Comparison of ENCODE assay signal across 8 mouse cellular contexts in the genomic region with DNA sequence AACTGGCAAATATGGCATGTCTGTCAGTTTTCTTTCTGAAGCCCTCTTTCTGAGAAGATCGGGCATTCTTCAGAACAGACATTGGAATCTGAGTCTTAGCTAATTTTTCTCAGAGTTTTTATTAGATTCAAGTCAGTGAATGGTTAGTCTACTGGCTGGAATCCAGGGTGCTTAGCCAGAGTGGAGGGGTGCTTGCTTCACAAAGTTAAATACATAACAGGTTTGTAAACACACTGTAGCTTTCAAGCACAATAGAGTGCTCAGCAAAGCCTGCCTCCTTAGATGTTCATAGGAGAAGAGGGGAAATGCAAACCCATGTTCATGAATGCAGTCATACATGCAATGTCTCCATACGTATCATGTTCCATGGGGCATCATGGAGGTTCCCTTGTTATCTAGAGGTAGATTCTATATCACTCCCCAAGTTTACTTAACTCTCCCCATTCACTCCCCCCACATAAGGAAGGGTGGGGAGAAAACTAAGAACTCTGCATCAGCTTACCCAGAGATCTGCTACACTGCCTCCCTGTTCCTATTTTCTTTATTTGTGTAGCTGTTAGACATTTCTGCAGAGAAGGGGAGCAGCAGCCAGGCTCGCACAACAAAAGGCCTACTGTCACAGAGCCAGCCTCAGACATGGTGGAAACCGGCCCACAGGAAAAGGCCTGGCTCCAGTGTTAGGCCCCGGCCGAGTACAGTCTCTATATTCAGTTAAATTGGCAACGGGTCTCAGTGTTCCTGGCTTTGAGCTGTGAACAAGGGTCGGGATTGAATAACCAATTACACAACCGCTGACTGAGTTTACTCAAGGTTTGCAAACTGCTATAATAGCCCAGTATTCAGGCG.
DNase-seq lines count a peak whose midpoint lies in the region; ATAC-seq lines count a peak whose summit lies in the region.

No protein-coding gene starts in this region.

- no peak overlapping the region for H3K9ac ChIP-seq in heart, embryonic 13.5 days
- no peak overlapping the region for H3K9ac ChIP-seq in liver, embryonic 13.5 days
- no peak overlapping the region for H3K9ac ChIP-seq in neural tube, embryonic 15.5 days (replicated peaks)

- peak; percentile 61 for DNase-seq in adrenal gland, postnatal 10 days
- no peak for DNase-seq in adrenal gland, postnatal 4 days (ENCODE audit: low spot score in 2 of 2)
- no peak for DNase-seq in forebrain, embryonic 10.5 days (ENCODE audit: extremely low spot score, low spot score)
- peak; percentile 38 to 67 for DNase-seq in kidney, postnatal 25 days
- DNase-seq in liver, embryonic 13.5 days = no peak
- no peak for DNase-seq in thymus, postnatal 36 days

- H3K36me3 ChIP-seq in forebrain, embryonic 10.5 days (replicated peaks) = no peaks in the 10 kb centered on the region
- H3K36me3 ChIP-seq in heart, embryonic 13.5 days = no peaks in the 10 kb centered on the region
- no peaks in the 10 kb centered on the region for H3K36me3 ChIP-seq in liver, embryonic 13.5 days
- H3K36me3 ChIP-seq in neural tube, embryonic 15.5 days = no peaks in the 10 kb centered on the region

- H3K4me2 ChIP-seq in heart, embryonic 13.5 days = no peak overlapping the region
- no peak overlapping the region for H3K4me2 ChIP-seq in liver, embryonic 13.5 days
- H3K4me2 ChIP-seq in neural tube, embryonic 15.5 days = no peak overlapping the region

- H3K9me3 ChIP-seq in forebrain, embryonic 10.5 days = no peaks in the 10 kb centered on the region
- no peaks in the 10 kb centered on the region for H3K9me3 ChIP-seq in heart, embryonic 13.5 days
- no peaks in the 10 kb centered on the region for H3K9me3 ChIP-seq in liver, embryonic 13.5 days (replicated peaks)
- no peaks in the 10 kb centered on the region for H3K9me3 ChIP-seq in neural tube, embryonic 15.5 days (replicated peaks)

- no peaks in the 10 kb centered on the region for H3K27me3 ChIP-seq in forebrain, embryonic 10.5 days (ENCODE audit: poor library complexity, severe bottlenecking)
- H3K27me3 ChIP-seq in heart, embryonic 13.5 days (replicated peaks) = no peaks in the 10 kb centered on the region
- H3K27me3 ChIP-seq in liver, embryonic 13.5 days = no peaks in the 10 kb centered on the region
- no peaks in the 10 kb centered on the region for H3K27me3 ChIP-seq in neural tube, embryonic 15.5 days (replicated peaks)

- peak overlapping the region; percentile 69 for H3K27ac ChIP-seq in forebrain, embryonic 10.5 days
- H3K27ac ChIP-seq in heart, embryonic 13.5 days (replicated peaks) = peak overlapping the region; percentile 68
- no peak overlapping the region for H3K27ac ChIP-seq in liver, embryonic 13.5 days
- peak overlapping the region; percentile 77 for H3K27ac ChIP-seq in neural tube, embryonic 15.5 days (replicated peaks)

- H3K4me3 ChIP-seq in forebrain, embryonic 10.5 days = no peak overlapping the region
- H3K4me3 ChIP-seq in heart, embryonic 13.5 days = no peak overlapping the region
- H3K4me3 ChIP-seq in liver, embryonic 13.5 days (replicated peaks) = no peak overlapping the region
- no peak overlapping the region for H3K4me3 ChIP-seq in neural tube, embryonic 15.5 days (replicated peaks)

- 65% methylated on average over 10 of the region's 10 CpGs for WGBS in forebrain, embryonic 10.5 days
- 54% methylated on average over 10 of the region's 10 CpGs for WGBS in heart, embryonic 13.5 days
- 61% methylated on average over 10 of the region's 10 CpGs for WGBS in liver, embryonic 13.5 days (ENCODE audit: insufficient replicate concordance)
- WGBS in neural tube, embryonic 15.5 days = 47% methylated on average over 10 of the region's 10 CpGs

- H3K4me1 ChIP-seq in forebrain, embryonic 10.5 days = peaks cover 22% of the 10 kb centered on the region
- peaks cover 25% of the 10 kb centered on the region for H3K4me1 ChIP-seq in heart, embryonic 13.5 days
- H3K4me1 ChIP-seq in liver, embryonic 13.5 days (replicated peaks) = no peaks in the 10 kb centered on the region
- peaks cover 12% of the 10 kb centered on the region; the same call in 1 of the 2 replicates for H3K4me1 ChIP-seq in neural tube, embryonic 15.5 days

- ATAC-seq in heart, embryonic 13.5 days (ENCODE audit: extremely low read depth, insufficient number of reproducible peaks, low FRiP score, low TSS enrichment) = no peak; the same call in 1 of the 2 replicates
- ATAC-seq in liver, embryonic 13.5 days (ENCODE audit: low read depth) = peak; percentile 55
- ATAC-seq in neural tube, embryonic 15.5 days (ENCODE audit: low FRiP score) = peak; percentile 89

Comparison
In these comparisons a context has a peak if more than half of its experiments do, and no peak if none do; other contexts are left out.
1. DNase-seq: peak in adrenal gland, postnatal 10 days (single experiment) and kidney, postnatal 25 days (2 of 2); none in adrenal gland, postnatal 4 days (0 of 2), forebrain, embryonic 10.5 days (single experiment), liver, embryonic 13.5 days (single experiment) and thymus, postnatal 36 days (0 of 2).